Mouse (Mus musculus) limb, embryonic 13.5 days (tissue): ENCODE data around the gene Clvs2. TPM values are rescaled to one million over a fixed set of nuclear protein-coding genes. Genes with fewer than 3 reads are reported as not detected.
A peak's percentile ranks its signal among the peaks of the same experiment; 100 is the strongest.

Experiments
- ATAC-seq: fragments of 200-750 bp; cut with Nextera tagmentation; 2 replicates; pipeline ENCODE4 v1.8.0; 2017; ENCODE audit warnings: low read depth, moderate number of reproducible peaks, moderate TSS enrichment; ENCODE audit not compliant: low FRiP score
- H3K27ac ChIP-seq: fragments of 300-500 bp; sonication (generic); 2 replicates; pipeline ENCODE4 v1.5.1; 2015; ENCODE audit warnings: inconsistent platforms, mild to moderate bottlenecking, moderate library complexity
- H3K27me3 ChIP-seq: fragments of 300-500 bp; sonication (generic); 2 replicates; pipeline ENCODE4 v1.6.1; 2015; ENCODE audit warnings: mild to moderate bottlenecking, inconsistent platforms
- H3K36me3 ChIP-seq: fragments of 300-500 bp; sonication (generic); 2 replicates; pipeline ENCODE4 v1.6.1; 2015; ENCODE audit warnings: inconsistent platforms, mild to moderate bottlenecking, moderate library complexity
- H3K4me1 ChIP-seq: fragments of 300-500 bp; sonication (generic); 2 replicates; pipeline ENCODE4 v1.6.1; 2015; ENCODE audit warnings: inconsistent platforms
- H3K4me2 ChIP-seq: fragments of 300-500 bp; sonication (generic); replicated peaks from 2 replicates; pipeline ENCODE4 v1.6.1; 2015; ENCODE audit warnings: inconsistent platforms, mild to moderate bottlenecking, moderate library complexity
- H3K4me3 ChIP-seq: fragments of 300-500 bp; sonication (generic); 2 replicates; pipeline ENCODE4 v1.5.1; 2015; ENCODE audit warnings: moderate library complexity, mild to moderate bottlenecking, inconsistent platforms
- H3K9ac ChIP-seq: fragments of 300-500 bp; sonication (generic); 2 replicates; pipeline ENCODE4 v1.6.1; 2015; ENCODE audit warnings: mild to moderate bottlenecking, inconsistent platforms
- H3K9me3 ChIP-seq: fragments of 300-500 bp; sonication (generic); 2 replicates; pipeline ENCODE4 v1.6.1; 2016; ENCODE audit warnings: inconsistent platforms
- WGBS: fragments of 180-500 bp; shearing (Covaris S2); methylation state at CpG from one replicate; pipeline ENCODE4 v1.1.7; 2015; 5-methylcytosine and 5-hydroxymethylcytosine counted together
- polyA plus RNA-seq: library from polyadenylated mRNA; unstranded; fragments of >200 nt; fragmentation: Nextera tagmentation; extraction: Ambion mirVana; gene quantifications from 2 replicates; pipeline ENCODE4 v1.2.1, GENCODE M21; 2015

Gene Clvs2
- polyA plus RNA-seq, result 0.09 and 0.13 TPM in 2 replicates

DNA sequence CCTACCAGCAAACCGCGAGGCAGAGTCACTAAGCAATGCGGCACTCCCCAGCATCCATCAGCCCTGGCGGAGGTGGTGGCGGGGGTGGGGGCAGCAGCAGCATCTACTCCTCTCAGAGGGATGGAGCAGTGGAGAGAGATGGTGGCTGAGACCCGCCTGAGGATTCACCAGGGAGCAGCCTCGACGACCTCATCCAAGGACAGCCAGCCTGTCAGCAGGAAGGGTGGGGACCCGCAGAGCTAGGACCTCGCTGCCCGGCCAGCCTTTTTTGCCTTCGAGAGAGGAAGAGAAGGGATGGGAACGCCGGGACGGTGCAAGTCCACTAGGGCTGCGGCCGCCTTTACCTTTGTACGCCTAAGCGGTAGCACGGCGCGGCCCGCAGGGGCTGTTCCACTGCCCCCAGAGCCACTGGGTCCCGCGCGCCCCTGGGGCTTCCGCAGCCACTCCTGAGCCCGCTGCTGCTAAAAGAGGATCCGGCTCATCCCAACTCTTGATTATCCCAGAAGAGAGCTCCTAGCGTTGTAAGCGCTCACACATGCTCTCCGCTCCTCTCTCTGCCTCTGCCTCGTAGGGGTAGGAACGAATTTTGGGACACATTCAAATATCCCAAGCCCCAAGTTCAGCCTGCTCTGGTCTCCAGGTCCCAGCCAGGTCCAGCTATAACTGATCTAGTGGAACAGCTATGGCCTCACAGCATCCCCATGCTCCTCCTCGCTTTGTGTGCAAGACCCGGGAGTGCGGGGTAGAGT, at the start of gene Clvs2:
Gene Clvs2, minus strand, starts transcription at position 639 of the 749 bp plus-strand sequence.
- Histone ChIP-seq H3K27me3 (peaks cover 25% of the 10 kb centered on the region), H3K27ac (no peak within 1 kb of the TSS), H3K4me1 (peaks cover 8% of the 10 kb centered on the region), H3K36me3 (no peaks in the 10 kb centered on the region), H3K9ac (peak within 1 kb of the TSS; percentile 65), H3K9me3 (no peaks in the 10 kb centered on the region), H3K4me3 (peak within 1 kb of the TSS; percentile 46), H3K4me2 (peak within 1 kb of the TSS; percentile 81)
- 2% methylated on average over 37 of the region's 37 CpGs for WGBS
- no peak for ATAC-seq

DNA sequence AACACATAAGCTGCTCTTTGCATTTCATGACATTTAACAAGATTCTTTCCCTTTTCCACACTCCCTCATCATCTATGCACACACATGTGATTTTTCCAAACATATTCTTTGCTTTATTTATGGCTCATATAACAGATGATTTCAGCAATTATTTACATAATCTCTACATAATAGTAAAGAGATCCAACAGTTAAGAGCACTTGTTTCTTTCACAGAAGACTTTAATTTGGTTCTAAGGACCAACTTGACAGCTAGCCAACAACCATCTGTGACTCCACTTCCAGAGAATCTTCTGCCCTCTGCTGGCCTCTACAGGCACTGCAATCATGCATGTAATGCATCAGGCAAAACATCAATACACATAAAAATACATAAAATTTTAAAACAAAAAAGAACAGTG, 28.6 kb upstream of the Clvs2 start:
- no peaks in the 10 kb centered on the region for H3K9me3 ChIP-seq
- H3K27ac ChIP-seq, result no peak overlapping the region
- no peaks in the 10 kb centered on the region for H3K36me3 ChIP-seq
- H3K4me2 ChIP-seq, result no peak overlapping the region
- no peak for ATAC-seq
- no peaks in the 10 kb centered on the region for H3K4me1 ChIP-seq
- H3K27me3 ChIP-seq, result no peaks in the 10 kb centered on the region
- no peak overlapping the region for H3K9ac ChIP-seq
- H3K4me3 ChIP-seq, result no peak overlapping the region

DNA sequence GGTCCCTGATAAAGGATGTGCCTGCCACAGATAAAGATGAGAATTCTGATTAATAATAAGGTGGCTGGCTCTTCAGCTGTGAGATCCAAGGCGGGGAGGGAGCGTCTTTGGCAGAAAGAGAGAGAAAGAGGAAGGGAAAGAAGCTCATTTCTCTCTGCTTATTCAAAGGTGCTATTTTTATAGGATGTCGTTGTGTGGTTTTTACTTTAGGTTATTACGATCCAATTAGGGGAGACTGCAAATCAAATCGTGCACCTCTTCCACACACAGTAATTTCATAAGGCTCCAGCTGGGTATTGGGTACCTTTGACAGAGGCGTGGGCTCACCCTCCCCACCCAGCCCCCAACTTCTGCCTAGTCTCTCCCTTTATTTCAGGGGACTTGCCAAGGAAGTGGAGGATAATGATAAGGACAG, 985 bp downstream of the Clvs2 start:
- H3K36me3 ChIP-seq, result no peaks in the 10 kb centered on the region
- no peak overlapping the region for H3K27ac ChIP-seq
- peak overlapping the region; percentile 46 for H3K4me3 ChIP-seq
- H3K9me3 ChIP-seq, result no peaks in the 10 kb centered on the region
- H3K27me3 ChIP-seq, result peaks cover 25% of the 10 kb centered on the region
- peaks cover 8% of the 10 kb centered on the region for H3K4me1 ChIP-seq
- no peak for ATAC-seq
- H3K9ac ChIP-seq, result 0 out of 2 replicates have a peak overlapping the region, but pooled peaks have one; percentile 65
- H3K4me2 ChIP-seq, result peak overlapping the region; percentile 81
- WGBS, result 12% methylated on average over 6 of the region's 6 CpGs

DNA sequence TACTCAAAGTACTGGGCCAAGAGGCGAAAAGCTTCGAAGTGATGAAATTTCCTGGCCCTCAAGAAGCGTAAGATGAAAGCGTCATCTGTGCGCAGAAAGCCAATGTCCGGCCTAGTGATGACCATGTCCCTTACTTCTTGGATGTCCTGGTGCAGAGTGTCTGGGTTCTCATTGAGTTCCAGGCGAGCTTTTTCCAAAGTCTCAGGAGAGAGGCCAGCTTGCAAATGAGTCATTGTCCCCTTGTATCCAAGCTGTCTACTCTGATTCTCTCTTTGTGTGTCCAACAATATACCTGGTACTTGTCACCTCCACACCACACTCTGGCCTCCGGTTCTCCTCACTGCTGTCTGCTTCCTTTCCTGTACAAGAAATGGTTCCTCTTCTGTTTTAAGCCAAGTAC, 1.9 kb downstream of the Clvs2 start:
- Histone ChIP-seq H3K4me3 (no peak overlapping the region), H3K4me2 (no peak overlapping the region), H3K36me3 (no peaks in the 10 kb centered on the region), H3K9ac (no peak overlapping the region), H3K27me3 (peaks cover 25% of the 10 kb centered on the region), H3K4me1 (peaks cover 8% of the 10 kb centered on the region), H3K9me3 (no peaks in the 10 kb centered on the region), H3K27ac (no peak overlapping the region)
- no peak for ATAC-seq
- WGBS, result 86% methylated on average over 8 of the region's 8 CpGs

DNA sequence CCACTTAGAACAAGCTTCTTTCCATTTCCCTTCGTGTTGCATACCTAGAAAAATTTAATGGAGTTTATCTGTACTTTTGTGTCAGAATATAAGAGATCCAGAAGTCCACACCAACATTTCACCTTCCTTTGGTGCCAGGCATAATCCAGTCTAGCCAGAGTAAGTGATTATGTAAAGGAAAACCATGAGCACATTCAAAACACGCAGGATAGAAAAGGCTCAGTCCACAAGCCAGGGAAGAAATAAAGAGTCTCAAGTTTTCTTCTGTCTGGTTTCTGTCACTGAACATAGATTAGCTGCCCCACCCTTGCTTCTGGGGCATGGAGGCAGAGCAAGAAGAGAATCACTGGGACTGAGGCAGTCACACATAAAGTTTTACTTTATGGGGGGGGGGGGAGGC, 8.4 kb downstream of the Clvs2 start:
- H3K4me2 ChIP-seq, result no peak overlapping the region
- ATAC-seq, result no peak
- no peak overlapping the region for H3K9ac ChIP-seq
- 74% methylated on average over 2 of the region's 2 CpGs for WGBS
- no peaks in the 10 kb centered on the region for H3K4me1 ChIP-seq
- H3K27ac ChIP-seq, result no peak overlapping the region
- no peaks in the 10 kb centered on the region for H3K36me3 ChIP-seq
- H3K4me3 ChIP-seq, result no peak overlapping the region
- H3K27me3 ChIP-seq, result no peaks in the 10 kb centered on the region
- no peaks in the 10 kb centered on the region for H3K9me3 ChIP-seq

DNA sequence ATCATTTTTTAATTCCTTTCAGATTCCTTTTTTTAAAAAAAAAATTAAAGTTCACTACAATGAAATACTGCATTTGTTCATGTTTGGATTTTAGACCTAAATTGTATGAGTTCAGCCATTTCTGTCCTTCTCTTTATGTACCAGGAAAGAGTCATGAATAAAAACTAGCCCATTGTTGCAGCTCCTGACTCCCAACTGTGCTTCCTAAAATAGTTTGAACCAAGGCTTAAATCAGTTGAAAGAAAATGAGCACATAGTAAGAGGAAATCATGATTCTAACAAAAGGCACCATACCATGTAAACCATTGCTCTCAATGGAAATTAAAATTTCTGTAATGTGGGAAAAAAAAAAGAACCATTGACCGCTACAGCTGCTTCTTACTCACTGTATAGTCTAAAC, 11.4 kb downstream of the Clvs2 start:
- no peak for ATAC-seq
- H3K4me2 ChIP-seq, result no peak overlapping the region
- H3K4me3 ChIP-seq, result no peak overlapping the region
- H3K4me1 ChIP-seq, result no peaks in the 10 kb centered on the region
- H3K36me3 ChIP-seq, result no peaks in the 10 kb centered on the region
- no peaks in the 10 kb centered on the region for H3K27me3 ChIP-seq
- no peak overlapping the region for H3K9ac ChIP-seq
- H3K9me3 ChIP-seq, result no peaks in the 10 kb centered on the region
- WGBS, result 82% methylated on average over 1 of the region's 1 CpGs
- H3K27ac ChIP-seq, result no peak overlapping the region

DNA sequence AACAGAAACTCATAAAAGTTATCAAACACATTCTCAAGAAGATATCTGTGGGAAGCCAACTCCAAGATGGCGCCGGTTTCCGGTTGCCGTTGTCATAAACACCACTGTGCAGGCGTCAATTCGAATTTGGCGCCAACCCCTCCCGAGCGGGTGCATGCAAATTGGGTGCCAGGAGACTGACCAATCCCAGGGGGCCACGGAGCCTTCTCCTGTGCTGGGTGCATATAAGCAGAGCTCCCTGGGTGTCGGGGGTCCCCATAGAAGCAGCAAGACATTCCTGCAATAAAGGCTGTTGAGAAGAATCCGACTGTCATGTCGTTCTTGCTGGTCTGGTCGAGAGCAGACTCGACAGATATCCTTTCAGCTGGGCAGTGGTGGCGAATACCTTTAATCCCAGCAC, 31.8 kb downstream of the Clvs2 start:
- Histone ChIP-seq H3K4me2 (no peak overlapping the region), H3K9me3 (no peaks in the 10 kb centered on the region), H3K36me3 (no peaks in the 10 kb centered on the region), H3K27me3 (no peaks in the 10 kb centered on the region), H3K9ac (no peak overlapping the region), H3K27ac (no peak overlapping the region), H3K4me3 (no peak overlapping the region), H3K4me1 (no peaks in the 10 kb centered on the region)
- WGBS, result 94% methylated on average over 16 of the region's 16 CpGs
- no peak for ATAC-seq

DNA sequence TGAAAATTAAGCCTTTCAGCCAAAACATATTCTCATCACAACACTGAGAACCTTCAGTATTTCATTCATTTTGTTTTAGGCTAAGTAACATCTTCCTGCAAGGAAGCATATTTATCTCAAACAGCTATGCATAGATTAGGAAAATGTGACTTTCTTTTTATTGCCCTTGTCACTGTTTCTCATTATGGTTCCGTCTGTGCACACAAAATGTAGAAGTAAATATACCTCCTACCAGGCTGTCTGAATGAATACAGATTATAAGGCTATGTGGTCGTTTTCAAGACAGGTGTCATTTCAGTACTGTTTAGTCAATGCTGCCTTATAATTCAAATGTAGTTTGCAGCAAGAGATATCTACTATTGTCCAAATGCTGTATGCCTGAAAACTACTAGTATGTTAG, 35.8 kb downstream of the Clvs2 start:
- Histone ChIP-seq H3K27ac (no peak overlapping the region), H3K9me3 (no peaks in the 10 kb centered on the region), H3K4me3 (no peak overlapping the region), H3K9ac (no peak overlapping the region), H3K4me2 (no peak overlapping the region), H3K27me3 (no peaks in the 10 kb centered on the region), H3K4me1 (no peaks in the 10 kb centered on the region), H3K36me3 (no peaks in the 10 kb centered on the region)
- WGBS, result 56% methylated on average over 2 of the region's 2 CpGs
- ATAC-seq, result no peak

DNA sequence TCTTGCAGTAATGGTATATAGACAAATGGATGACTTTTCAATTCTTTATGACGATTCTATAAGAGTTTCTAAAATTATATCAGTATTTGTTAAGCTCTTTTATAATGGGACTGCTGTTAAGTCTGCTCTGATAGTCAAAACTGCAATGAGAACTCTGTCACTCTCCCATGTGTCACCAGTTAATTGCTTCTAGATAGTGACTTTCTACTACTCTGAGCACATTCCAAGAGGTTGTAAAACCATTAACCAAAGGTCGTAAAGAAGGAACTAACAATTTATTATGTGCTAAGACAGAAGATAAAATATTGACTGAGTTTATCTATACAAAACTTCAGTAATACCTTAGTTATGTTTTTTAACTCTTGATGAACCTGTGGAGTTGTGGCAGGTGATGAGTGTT, 37.5 kb downstream of the Clvs2 start:
- Histone ChIP-seq H3K4me3 (no peak overlapping the region), H3K27ac (no peak overlapping the region), H3K9me3 (no peaks in the 10 kb centered on the region), H3K36me3 (no peaks in the 10 kb centered on the region), H3K4me2 (no peak overlapping the region), H3K27me3 (no peaks in the 10 kb centered on the region), H3K9ac (no peak overlapping the region), H3K4me1 (no peaks in the 10 kb centered on the region)
- no peak for ATAC-seq
- 37% methylated on average over 2 of the region's 2 CpGs for WGBS

DNA sequence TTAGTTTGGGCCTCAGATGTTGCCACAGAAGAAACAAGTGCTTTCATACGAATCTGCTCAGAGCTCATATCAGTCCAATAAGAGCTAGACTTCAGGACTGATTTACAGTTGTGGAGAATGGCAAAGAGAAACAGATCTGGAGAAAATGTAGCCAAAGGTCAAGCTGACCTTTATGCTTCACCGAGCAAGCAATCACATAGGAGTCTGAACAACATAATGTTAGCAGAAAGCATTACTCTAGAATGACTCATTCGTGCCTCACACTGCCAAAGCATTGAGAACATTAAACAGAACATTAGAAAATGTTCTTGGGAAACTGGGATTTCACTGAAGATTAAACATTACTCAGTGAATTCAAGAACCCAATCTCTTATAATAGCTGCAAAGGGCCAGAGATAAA, 66.5 kb downstream of the Clvs2 start:
- WGBS, result 66% methylated on average over 3 of the region's 3 CpGs
- no peaks in the 10 kb centered on the region for H3K27me3 ChIP-seq
- ATAC-seq, result no peak
- no peaks in the 10 kb centered on the region for H3K36me3 ChIP-seq
- H3K9me3 ChIP-seq, result no peaks in the 10 kb centered on the region
- H3K9ac ChIP-seq, result no peak overlapping the region
- H3K27ac ChIP-seq, result no peak overlapping the region
- no peak overlapping the region for H3K4me3 ChIP-seq
- H3K4me1 ChIP-seq, result no peaks in the 10 kb centered on the region
- H3K4me2 ChIP-seq, result no peak overlapping the region

DNA sequence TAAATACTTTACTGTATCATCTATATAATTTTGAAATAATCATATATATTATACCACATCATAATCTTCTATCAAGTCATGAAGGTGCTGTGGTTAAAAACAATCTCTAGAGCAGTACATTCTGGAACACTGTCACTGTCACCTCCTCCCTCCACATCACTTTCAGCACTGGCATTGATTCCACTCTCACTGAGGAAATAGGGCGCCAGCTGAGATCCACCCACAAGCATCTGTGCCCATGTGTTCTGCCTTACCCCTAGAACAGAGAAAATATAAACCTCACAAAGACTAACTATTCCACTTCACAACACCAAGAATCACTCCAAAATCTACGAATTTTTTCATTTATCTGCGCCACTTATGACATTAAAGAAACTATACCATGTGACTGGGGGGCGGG, 84.2 kb downstream of the Clvs2 start:
- 75% methylated on average over 4 of the region's 4 CpGs for WGBS
- Histone ChIP-seq H3K4me3 (no peak overlapping the region), H3K27me3 (no peaks in the 10 kb centered on the region), H3K27ac (no peak overlapping the region), H3K4me2 (no peak overlapping the region), H3K4me1 (no peaks in the 10 kb centered on the region), H3K9me3 (no peaks in the 10 kb centered on the region), H3K36me3 (no peaks in the 10 kb centered on the region), H3K9ac (no peak overlapping the region)
- no peak for ATAC-seq
